Mouse (Mus musculus) brain, embryonic 14.5 days (tissue): Measurements from ENCODE around the gene Cers1.

Experiments
- CTCF ChIP-seq: fragments of 200-500 bp; IDR thresholded peaks from 2 replicates; pipeline ENCODE4 v1.5.1; 2012; ENCODE audit warnings: inconsistent platforms, mild to moderate bottlenecking, moderate library complexity, borderline replicate concordance; ENCODE audit not compliant: insufficient read depth, insufficient read length; ENCODE audit errors: extremely low read depth
- POLR2A ChIP-seq: fragments of 200-500 bp; IDR thresholded peaks from 2 replicates; pipeline ENCODE4 v1.6.1; 2012; ENCODE audit warnings: mild to moderate bottlenecking, inconsistent platforms, borderline replicate concordance; ENCODE audit not compliant: poor library complexity, insufficient read depth, insufficient read length, severe bottlenecking; ENCODE audit errors: extremely low read depth

DNA sequence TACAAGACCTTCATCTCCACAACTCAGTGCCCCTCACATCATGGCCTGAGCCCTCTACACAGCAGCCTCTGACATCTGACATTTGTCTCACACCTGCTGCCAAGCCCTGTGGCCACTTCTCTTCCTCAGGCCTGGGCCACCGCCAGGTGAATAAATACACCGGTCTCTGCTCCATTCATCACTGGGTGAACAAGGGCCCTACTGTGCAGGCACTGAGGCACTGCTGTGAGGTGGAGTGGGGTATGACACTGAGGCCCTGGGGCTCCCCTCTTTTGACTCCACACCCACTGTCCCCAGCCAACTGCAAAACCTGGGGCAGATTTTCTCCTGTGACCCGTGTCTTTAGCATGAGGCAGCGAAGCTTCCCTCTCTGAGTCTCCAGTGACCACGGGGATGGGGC is 51.0 kb downstream of the Cers1 start:
- no peak for TF ChIP-seq CTCF
- no peak for TF ChIP-seq POLR2A
